Mouse (Mus musculus): ENCODE results near the gene Gm49387.

DNA sequence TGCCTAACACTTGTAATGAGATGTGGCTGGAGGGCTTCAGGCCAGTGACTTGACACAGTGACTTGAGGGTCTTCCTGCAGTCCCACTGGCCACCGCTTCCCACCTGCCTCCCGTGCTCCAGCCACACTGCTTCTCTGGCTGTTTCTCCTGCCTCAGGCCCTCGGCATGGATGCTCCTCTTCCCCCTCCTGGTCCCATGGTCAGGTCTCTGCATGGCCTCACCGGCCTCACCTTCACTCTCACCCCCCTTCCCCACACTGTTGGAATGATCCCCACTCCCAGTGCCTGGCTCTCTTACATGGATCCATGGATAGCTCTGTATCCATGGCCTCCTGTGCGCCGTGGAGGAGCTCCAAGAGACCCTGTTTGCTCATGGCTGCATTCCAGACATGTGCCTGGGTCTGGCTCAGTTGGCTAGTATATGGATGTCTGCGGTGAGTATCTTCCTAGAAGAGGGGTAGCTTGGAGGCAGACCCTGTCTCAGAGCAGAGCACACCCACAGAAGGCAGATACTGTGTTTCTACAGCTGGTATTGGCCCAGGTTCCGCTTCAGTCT lies 17.5 kb upstream of the Gm49387 start:
- no peak for TF ChIP-seq GATA1 (IDR thresholded peaks at IDR 0.05; ENCODE audit: borderline replicate concordance, low read length)
- TF ChIP-seq FLI1 (IDR thresholded peaks at IDR 0.05; ENCODE audit: low read length): no peak

All from megakaryocyte, embryonic 14.5 days (primary cell).